ENCODE assay signal across 8 mouse cellular contexts in genomic region chr13:21222463-21223022, GRCm38 (mm10). TPM values are rescaled to one million over a fixed set of nuclear protein-coding genes. Genes with fewer than 3 reads are reported as not detected.
DNase-seq lines count a peak whose midpoint lies in the region; ATAC-seq and TF ChIP-seq lines count a peak whose summit lies in the region.

No protein-coding gene starts in this region.

- no peaks in the 10 kb centered on the region for H3K9me3 ChIP-seq in hindbrain, postnatal 0 days (ENCODE audit: low read length)

- no peak overlapping the region for H3K27ac ChIP-seq in gastrocnemius, adult 2 months
- peak overlapping the region; percentile 79 for H3K27ac ChIP-seq in hindbrain, postnatal 0 days
- peak overlapping the region; percentile 60; the same call in 1 of the 2 replicates for H3K27ac ChIP-seq in left cerebral cortex, adult 2 months
- H3K27ac ChIP-seq in macrophage, result no peak overlapping the region

- peak; percentile 35 for DNase-seq in adipocyte (ENCODE audit: low spot score)
- DNase-seq in gastrocnemius, adult 2 months, result peak; percentile 76
- DNase-seq in hindbrain, postnatal 0 days (ENCODE audit: low spot score), result peak; percentile 89
- DNase-seq in left cerebral cortex, adult 2 months (ENCODE audit: extremely low spot score in 1 of 2, low spot score in 2 of 2), result peak; percentile 90 to 93
- peak; percentile 90 for DNase-seq in right cerebral cortex, adult 18-20 months
- peak; percentile 84 for DNase-seq in urinary bladder, postnatal 14 days (ENCODE audit: low spot score)

- ATAC-seq in common myeloid progenitor, adult 5-6 weeks (replicated peaks; ENCODE audit: low read depth, poor library complexity, severe bottlenecking), result peak; percentile 94
- peak; percentile 96 for ATAC-seq in hindbrain, postnatal 0 days

- peak overlapping the region; percentile 78 for H3K4me2 ChIP-seq in hindbrain, postnatal 0 days (ENCODE audit: low read depth, low read length)

- no peak for TF ChIP-seq CTCF in gastrocnemius, adult 2 months (IDR thresholded peaks at IDR 0.05)
- no peak for TF ChIP-seq CTCF in hindbrain, postnatal 0 days (IDR thresholded peaks at IDR 0.05; ENCODE audit: low read depth)
- no peak for TF ChIP-seq CTCF in left cerebral cortex, adult 2 months (IDR thresholded peaks at IDR 0.05)

- peak overlapping the region; percentile 83 for H3K4me3 ChIP-seq in gastrocnemius, adult 2 months
- peak overlapping the region; percentile 63 for H3K4me3 ChIP-seq in hindbrain, postnatal 0 days (ENCODE audit: low read length)
- peak overlapping the region; percentile 65 for H3K4me3 ChIP-seq in left cerebral cortex, adult 2 months
- peak overlapping the region; percentile 33 for H3K4me3 ChIP-seq in macrophage (ENCODE audit: inconsistent target)

- H3K9ac ChIP-seq in hindbrain, postnatal 0 days (replicated peaks; ENCODE audit: low read length), result peak overlapping the region; percentile 61

- H3K4me1 ChIP-seq in hindbrain, postnatal 0 days (ENCODE audit: insufficient read depth, low read length), result no peaks in the 10 kb centered on the region

- H3K27me3 ChIP-seq in hindbrain, postnatal 0 days (ENCODE audit: insufficient read depth, low read length), result no peaks in the 10 kb centered on the region

- under 1% methylated on average over 20 of the region's 20 CpGs for WGBS in hindbrain, postnatal 0 days
- WGBS in macrophage (ENCODE audit: missing documents), result under 1% methylated on average over 20 of the region's 20 CpGs

- H3K36me3 ChIP-seq in hindbrain, postnatal 0 days (ENCODE audit: insufficient read depth, low read length), result no peaks in the 10 kb centered on the region
- H3K36me3 ChIP-seq in macrophage (ENCODE audit: inconsistent target), result no peaks in the 10 kb centered on the region

- intact Hi-C loops in gastrocnemius, adult 2 months (cut with DNase I), result loop anchor here (5.0 kb wide), 1 partner anchor 50 kb away; no protein-coding TSS in a partner anchor
- intact Hi-C loops in left cerebral cortex, adult 2 months (cut with DNase I), result loop anchor here (2.0 kb wide), 2 partner anchors 22 to 52 kb away; no protein-coding TSS in a partner anchor

- H3K79me2 ChIP-seq in macrophage (ENCODE audit: inconsistent target), result no peaks in the 10 kb centered on the region

RNA-seq across cellular contexts. Expression of gene Trim27, which starts 43.3 kb away (rescaled TPM):
- 162 and 186 TPM in 2 replicates for total RNA-seq in common myeloid progenitor, adult 5-6 weeks (2017)
- total RNA-seq in gastrocnemius, adult 2 months (2021), result 10 to 100 TPM; 23.8 to 26.4 TPM
- 84.9 and 107 TPM in 2 replicates for total RNA-seq in hindbrain, postnatal 0 days (2014; rRNA removed)
- 68.3 and 69.1 TPM in 2 replicates for polyA plus RNA-seq in hindbrain, postnatal 0 days (2015; fragmentation: Nextera tagmentation; extraction: Ambion mirVana)
- 10 to 100 TPM; 33.6 to 36.5 TPM for total RNA-seq in left cerebral cortex, adult 2 months (2021)
- 10 to 100 TPM in 24 of 26 experiments, 1 to 10 TPM in 2; 4.3 to 52.1 (median 25.5) TPM for total RNA-seq in macrophage (2018; cell fraction: chromatin; rRNA removed)
- total RNA-seq in macrophage (2018; cell fraction: cytosol; rRNA removed), result 10 to 100 TPM; 22.7 to 50.8 (median 44.2) TPM
- 10 to 100 TPM in 25 of 26 experiments, 1 to 10 TPM in 1; 9.8 to 66.8 (median 25.0) TPM for total RNA-seq in macrophage (2018; cell fraction: nucleus; rRNA removed)
- polyA plus RNA-seq in macrophage (2018), result 29.7 to 59.8 TPM (median 37.0 TPM) in 3 replicates

Comparison
In these comparisons a context has a peak if more than half of its experiments do, and no peak if none do; other contexts are left out.
1. DNase-seq: peak in every context shown above with its lines; median percentile 92 in left cerebral cortex, adult 2 months; 90 in right cerebral cortex, adult 18-20 months; 89 in hindbrain, postnatal 0 days; 84 in urinary bladder, postnatal 14 days; 76 in gastrocnemius, adult 2 months; 35 in adipocyte.
2. H3K27ac ChIP-seq: peak in hindbrain, postnatal 0 days (single experiment) and left cerebral cortex, adult 2 months (single experiment); none in gastrocnemius, adult 2 months (single experiment) and macrophage (single experiment).
3. H3K4me3 ChIP-seq: peak in every context shown above with its lines; median percentile 83 in gastrocnemius, adult 2 months; 65 in left cerebral cortex, adult 2 months; 63 in hindbrain, postnatal 0 days; 33 in macrophage.